Mouse (Mus musculus) thymus, postnatal 36 days (tissue): ENCODE results near the gene Pdcd10.

ENCODE experiments used
- DNase-seq, 2 experiments: peaks; one replicate each; pipeline ENCODE4 v3.0.0; 2022; ENCODE audit warnings: mixed read lengths in 2 of 2

Gene Pdcd10

DNA sequence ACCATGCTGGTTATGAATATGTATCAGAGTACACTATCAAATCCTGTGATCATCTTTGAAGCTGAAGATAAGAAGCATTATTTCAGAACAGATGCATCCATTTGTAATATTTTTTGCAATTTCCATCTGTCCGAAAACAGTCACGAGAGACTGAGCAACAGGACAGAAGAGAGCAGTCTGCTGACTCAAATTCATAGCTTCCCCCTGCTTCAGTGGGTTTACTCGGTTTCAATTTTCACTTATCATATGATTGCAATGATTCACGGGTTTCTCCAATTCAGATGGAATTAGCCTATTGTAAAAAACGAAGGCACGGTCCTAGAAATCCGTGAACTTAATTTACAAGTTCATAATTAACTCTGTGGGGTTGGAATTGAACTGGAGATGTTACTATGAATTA, 88.5 kb downstream of the Pdcd10 start:
- DNase-seq, result no peak
